Mouse (Mus musculus) brown adipose tissue, adult 24 weeks (tissue): ENCODE results near the gene Chek2. TPM values are rescaled to one million over a fixed set of nuclear protein-coding genes. Genes with fewer than 3 reads are reported as not detected.
"Not testable (repeated sequence)": the region's sequence is repeated elsewhere in the genome, so short reads cannot be mapped to it uniquely, and the experiment has no call there.

Experiments used
- H3K27ac ChIP-seq: fragments of 200-500 bp; replicated peaks from 2 replicates; pipeline ENCODE4 v1.5.1; 2012; ENCODE audit warnings: low read depth, mild to moderate bottlenecking, low read length
- H3K4me1 ChIP-seq: fragments of 200-500 bp; 2 replicates; pipeline ENCODE4 v1.6.1; 2012; ENCODE audit warnings: low read length, mixed read lengths; ENCODE audit not compliant: control insufficient read depth, insufficient read depth, insufficient read length
- H3K4me3 ChIP-seq: fragments of 200-500 bp; 2 replicates; pipeline ENCODE4 v1.5.1; 2012; ENCODE audit warnings: low read depth, mild to moderate bottlenecking, low read length, moderate library complexity; ENCODE audit not compliant: insufficient read depth
- polyA plus RNA-seq: library from polyadenylated mRNA; stranded (reverse); fragments of >200 nt; gene quantifications from 2 replicates; pipeline ENCODE4 v1.2.4, GENCODE M21; 2012; ENCODE audit not compliant: missing spikeins, insufficient read depth, insufficient read length

Chek2 gene
- polyA plus RNA-seq, 1 experiment = 4.2 TPM

DNA sequence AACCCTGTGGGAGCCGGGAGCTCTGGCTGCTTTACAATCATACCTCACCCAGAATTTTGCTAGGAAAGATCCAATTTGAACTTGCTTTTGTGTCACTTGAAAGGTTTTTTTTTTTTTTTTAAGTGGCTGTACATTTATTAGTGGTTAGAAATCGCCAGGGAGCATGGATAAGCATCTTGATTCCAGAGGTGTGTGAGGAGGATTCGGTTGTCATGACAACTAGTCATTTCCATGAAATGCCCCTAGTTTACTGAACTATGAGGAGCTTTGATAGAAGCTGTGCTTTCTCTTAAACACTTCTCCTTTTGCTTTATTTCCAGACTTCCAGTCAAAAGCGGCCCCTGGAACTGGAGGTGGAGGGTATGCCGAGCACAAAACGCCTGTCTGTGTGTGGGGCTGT is 33.4 kb downstream of the Chek2 start:
- H3K4me1 ChIP-seq = no peaks in the 10 kb centered on the region
- H3K4me3 ChIP-seq = no peak overlapping the region
- H3K27ac ChIP-seq = no peak overlapping the region

DNA sequence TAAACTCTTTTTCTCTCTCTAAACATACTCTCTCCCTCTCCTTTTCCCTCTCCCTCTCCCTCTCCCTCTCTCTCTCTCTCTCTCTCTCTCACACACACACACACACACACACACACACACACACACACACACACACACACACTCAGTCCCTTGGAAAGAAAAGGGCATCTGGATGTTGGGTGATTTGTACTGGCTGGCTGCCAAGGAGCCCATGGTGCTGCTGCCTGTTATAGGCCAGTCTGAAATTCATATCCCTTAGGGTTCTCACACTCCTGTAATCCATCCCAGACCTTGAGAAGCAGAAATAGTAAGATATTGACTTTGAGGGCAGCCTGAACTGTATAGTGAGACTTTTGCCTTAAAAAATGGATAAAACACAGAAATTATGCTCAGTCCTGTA is 34.9 kb downstream of the Chek2 start:
- Histone ChIP-seq H3K4me1 (no peaks in the 10 kb centered on the region), H3K27ac (no peak overlapping the region), H3K4me3 (no peak overlapping the region)

DNA sequence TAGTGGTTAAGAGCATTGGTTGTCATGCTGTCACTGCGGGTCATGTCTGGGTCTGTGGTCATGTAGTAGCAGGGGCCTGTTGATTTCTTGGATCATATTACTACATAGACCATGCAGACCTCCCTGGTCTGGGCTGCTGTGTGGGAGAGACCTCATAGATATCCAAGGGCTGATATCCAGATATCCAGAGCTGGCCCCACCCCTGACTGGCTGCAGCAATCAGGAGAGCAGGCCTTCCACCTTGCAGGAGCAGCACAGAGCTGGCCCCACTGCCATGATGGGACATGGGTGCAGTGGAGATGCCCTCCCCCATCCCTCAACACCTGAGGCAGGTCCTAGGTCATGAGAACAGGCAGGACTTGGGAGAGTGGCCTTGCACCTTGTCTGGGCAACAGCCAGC is 35.5 kb downstream of the Chek2 start:
- no peaks in the 10 kb centered on the region for H3K4me1 ChIP-seq
- H3K4me3 ChIP-seq = no peak overlapping the region
- no peak overlapping the region for H3K27ac ChIP-seq

DNA sequence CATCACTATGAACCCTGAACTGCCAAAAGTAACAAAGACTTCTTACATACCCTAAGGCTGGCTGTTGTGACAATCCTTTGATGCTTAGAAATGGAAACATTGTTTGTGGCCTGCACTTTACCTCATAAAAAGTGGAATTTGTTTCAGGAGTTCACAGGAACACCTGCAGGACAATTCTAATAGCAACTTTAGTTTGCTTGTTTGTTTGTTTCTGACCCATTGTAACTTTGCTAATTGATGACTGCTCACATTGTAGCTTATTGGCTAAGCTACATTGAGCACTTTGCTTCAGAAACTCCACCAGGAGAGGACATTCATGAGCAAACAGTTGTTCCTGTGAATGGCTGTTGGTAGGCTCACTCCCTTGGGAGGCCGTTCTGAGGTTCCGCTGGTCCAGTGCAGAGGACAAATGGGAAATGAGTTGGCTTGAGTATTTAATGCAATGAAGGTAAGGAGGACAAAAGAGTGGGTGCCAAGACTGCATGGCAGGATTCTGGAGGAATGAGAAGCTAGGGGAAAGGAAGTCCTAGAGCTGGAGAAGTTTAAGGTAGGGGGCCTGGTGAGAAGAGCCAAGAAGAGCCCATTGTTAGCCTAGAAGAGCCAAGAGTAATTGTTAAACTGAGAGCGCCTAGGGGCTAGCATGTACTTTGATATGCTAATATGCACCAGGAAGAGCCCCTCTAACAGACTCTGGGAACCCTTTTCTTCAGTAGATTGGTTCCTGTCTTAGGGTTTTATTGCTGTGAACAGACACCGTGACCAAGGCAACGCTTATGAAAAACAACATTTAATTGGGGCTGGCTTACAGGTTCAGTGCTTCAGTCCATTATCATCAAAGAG is 38.1 kb downstream of the Chek2 start:
- Histone ChIP-seq H3K4me1 (no peaks in the 10 kb centered on the region), H3K27ac (no peak overlapping the region)

DNA sequence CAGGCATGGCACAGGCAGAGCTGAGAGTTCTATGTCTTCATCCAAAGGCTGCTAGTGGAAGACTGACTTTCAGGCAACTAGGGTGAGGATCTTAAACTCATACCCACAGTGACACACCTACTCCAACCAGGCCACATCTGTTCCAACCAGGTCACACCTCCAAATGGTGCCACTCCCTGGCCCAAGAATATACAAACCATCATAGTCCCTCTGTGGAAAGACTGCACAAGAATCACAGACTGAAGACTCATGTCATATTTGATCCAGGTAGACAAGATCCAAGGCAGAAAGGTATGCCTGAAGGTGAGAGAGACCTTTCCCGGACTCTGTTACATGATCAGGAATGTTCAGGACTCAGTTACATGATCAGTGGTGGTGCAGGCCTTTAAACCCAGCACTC is 38.7 kb downstream of the Chek2 start:
- not testable (repeated sequence) for H3K27ac ChIP-seq, H3K4me1 ChIP-seq, H3K4me3 ChIP-seq

More for the DNA sequence above, 38.1 kb downstream of the Chek2 start:
- no peak overlapping the region for H3K4me3 ChIP-seq

DNA sequence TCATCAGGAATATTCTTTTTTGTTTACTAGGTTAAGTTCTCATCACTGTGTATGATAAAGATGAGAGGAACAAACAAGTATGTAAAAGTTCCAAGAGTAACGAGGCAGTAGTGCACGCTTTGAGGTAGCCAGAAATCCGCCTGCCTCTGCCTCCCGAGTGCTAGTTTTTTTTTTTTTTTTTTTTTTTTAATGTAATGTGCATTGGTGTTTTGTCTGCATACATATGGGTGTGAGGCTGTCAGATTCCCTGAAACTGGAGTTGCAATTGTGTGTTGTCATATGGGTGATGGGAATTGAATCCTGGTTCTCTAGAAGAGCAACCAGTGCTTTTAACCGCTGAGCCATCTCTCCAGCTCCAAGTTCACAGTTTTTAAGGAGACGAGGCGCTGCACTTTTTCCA is 39.3 kb downstream of the Chek2 start:
- Histone ChIP-seq H3K4me3 (peak overlapping the region; percentile 93), H3K27ac (peak overlapping the region; percentile 59; the same call in 1 of the 2 replicates), H3K4me1 (no peaks in the 10 kb centered on the region)

DNA sequence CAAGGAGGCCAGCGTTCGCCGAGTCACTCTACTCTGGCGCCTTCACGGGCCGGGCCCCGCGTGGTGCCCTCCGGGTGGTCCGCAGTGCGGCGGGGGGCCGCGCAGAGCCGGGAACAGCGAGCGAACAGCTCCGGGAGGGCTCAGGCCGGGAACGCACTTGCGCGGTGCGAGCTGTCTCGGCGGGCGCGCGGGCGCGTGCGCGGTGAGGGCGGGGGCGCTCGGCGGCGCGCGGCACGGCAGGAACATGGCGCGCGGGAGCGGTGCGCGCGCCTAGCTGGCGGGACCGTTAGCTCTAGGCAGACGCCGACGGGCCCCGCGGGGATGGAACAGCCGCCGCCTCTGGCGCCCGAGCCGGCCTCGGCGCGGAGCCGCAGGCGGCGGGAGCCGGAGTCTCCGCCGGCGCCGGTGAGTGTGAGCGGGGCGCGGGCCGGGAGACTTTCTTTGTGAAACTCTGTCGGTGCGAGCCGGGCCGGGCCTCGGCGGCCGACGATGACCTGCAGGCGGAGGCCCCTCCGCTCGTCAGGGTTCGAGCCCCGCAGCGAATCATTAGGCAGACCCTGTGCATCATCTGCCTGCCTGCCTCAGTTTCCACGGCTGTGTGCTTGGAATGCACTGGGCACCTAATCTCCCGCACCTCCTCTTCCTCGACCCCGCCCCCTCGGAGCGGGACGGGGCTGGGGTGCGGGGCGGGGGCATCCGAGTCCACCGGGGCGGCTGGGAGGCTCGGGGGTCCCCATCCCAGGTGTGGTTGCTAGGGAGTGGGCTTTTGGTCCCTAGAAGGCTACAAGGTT is 40.0 kb downstream of the Chek2 start, which contains the start of gene Ttc28:
Ttc28 (plus strand) TSS at position 220 of the 791 bp plus-strand sequence.
- H3K4me3 ChIP-seq = peak within 1 kb of the TSS; percentile 93
- peak within 1 kb of the TSS; percentile 59; the same call in 1 of the 2 replicates for H3K27ac ChIP-seq
- H3K4me1 ChIP-seq = no peaks in the 10 kb centered on the region

DNA sequence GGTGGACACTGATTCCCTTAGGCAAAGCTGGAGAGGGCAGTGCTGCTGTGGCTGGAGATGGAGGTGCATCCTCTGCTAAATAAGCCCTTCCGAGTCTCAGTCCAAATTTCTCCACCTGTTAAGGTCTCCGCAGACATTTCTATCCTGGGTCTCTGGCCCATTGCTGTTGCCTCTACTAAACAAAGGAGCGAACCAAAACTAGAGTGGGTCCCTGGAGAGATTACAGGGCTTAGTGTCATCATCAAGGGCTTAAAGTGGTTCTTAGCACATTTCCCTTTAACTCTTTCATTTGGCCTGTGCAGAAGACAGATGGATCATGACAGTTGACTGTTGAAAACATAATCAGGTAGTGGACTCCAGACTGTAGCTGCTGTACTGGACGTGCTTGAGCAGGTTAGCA is 48.8 kb downstream of the Chek2 start:
- Histone ChIP-seq H3K4me3 (no peak overlapping the region), H3K4me1 (no peaks in the 10 kb centered on the region), H3K27ac (no peak overlapping the region)

DNA sequence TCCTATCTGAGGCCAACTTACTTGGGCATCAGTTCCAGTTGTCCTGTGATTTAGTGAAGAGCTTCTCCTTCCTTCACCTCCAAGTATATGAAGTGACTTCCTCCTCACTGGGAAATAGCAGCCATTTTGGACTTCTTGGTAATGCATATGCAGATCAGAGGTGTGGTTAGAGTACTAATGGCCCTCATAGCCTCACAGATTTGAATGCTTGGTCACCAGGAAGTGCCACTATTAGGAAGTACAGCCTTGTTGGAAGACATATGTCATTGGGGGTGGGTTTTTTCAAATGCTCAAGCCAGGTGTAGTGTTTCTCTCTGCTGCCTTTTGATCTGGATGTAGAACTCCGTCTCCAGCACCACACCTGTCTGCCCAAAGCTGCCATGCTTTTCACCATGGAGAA is 50.2 kb downstream of the Chek2 start:
- Histone ChIP-seq H3K4me3 (no peak overlapping the region), H3K27ac (no peak overlapping the region), H3K4me1 (no peaks in the 10 kb centered on the region)

DNA sequence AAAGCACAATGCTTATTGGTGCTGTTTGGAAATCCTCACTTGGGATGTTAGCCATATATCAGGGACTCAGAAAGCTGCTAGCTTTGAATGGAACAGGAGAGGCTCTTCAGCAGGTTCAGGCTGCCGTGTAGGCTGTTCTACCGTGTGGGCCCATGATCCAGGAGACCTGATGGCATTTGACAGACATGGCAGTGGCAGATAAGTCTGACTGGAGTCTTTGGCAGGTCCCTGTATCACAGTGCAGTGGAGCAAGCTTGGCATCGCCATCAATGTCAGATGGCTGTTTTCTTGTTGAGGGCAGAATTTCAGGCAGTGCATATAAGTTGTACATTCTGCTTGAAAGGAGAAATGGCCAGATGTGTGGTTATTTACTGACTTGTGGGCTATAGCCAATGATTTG is 50.8 kb downstream of the Chek2 start:
- Histone ChIP-seq H3K27ac (no peak overlapping the region), H3K4me1 (no peaks in the 10 kb centered on the region), H3K4me3 (no peak overlapping the region)

DNA sequence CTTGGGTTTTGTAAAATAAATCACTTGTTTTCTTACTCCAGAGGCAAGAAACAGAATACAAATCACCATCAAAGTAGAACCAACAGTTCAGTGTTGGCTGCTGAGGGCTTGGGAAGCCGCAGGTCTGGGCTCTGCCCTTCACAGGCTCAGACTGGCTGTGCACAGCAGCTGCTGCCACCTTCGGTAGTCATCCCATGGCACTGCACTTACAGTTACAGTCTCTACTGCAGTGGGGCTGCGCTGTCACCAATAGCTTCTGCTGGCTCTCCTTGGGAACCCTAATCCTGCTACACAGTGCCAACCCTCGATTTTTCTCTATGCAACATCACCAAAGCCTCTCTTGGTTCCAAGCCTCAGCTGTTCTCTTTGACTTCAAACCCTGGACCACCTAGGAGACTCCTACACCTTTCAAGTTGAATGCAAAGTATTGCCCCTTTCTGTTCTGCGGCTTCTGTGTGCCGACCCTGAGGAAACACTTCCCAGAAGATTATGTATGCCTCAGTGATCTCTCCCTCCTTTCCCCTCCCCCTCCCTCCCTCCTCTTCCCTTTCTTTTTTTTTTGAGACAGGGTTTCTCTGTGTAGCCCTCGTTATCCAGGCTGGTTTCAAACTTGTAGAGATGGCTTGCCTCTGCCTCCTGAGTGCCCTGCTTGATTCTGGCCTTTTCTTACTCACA is 57.5 kb downstream of the Chek2 start:
- Histone ChIP-seq H3K27ac (no peak overlapping the region), H3K4me3 (no peak overlapping the region), H3K4me1 (no peaks in the 10 kb centered on the region)

DNA sequence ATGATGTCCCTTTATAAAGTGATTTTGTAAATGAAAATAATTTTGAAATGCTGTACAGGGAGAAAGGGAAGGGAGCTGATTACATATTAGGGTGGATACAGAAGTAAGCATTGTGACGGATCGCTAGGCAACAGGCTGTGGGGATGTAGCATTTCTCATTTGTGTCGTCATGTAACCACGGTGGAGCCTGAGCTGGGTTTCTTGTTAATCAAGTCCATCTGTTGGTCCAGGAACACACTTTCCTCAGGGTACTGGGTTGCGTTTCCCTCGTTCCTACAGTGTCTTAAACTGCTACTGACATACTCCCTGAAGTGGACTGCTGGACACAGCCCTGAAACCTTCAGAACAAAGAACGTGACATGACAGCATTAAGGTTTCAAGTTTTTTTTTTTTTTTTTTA is 58.4 kb downstream of the Chek2 start:
- Histone ChIP-seq H3K27ac (no peak overlapping the region), H3K4me1 (no peaks in the 10 kb centered on the region), H3K4me3 (no peak overlapping the region)

DNA sequence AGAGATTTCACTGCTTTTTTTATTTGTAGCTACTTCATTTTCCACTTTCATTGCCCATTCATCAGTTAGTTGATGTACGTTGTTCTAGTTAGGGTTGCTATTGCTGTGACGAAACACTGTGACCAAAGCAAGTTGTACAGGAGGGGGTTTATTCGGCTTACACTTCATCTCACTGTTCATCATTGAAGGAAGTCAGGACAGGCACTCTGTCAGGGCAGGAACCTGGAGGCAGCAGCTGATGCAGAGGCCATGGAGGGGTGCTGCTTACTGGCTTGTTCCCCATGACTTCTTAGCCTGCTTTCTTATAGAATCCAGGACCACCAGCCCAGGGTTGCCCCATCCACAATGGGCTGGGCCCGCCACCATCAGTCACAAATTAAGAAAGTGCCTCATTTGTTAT is 59.0 kb downstream of the Chek2 start:
- Histone ChIP-seq H3K4me1 (no peaks in the 10 kb centered on the region), H3K4me3 (no peak overlapping the region), H3K27ac (no peak overlapping the region)

DNA sequence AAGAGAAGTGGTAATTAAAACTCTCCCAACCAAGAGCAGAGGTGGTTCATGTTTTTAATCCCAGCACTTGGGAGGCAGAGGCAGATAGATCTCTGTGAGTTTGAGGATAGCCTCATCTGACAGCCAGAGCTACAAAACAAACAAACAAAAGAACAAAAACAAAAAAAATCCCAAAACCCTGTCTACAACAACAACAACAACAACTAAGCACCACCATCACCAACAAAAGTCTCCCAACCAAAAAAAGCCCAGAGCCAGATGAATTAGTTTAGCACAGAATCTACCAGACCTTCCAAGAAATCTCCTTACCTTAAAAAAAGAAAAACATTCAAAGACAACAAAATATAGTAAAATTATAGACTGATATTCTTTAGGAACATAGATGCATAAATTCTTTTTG is 60.6 kb downstream of the Chek2 start:
- Histone ChIP-seq H3K27ac (no peak overlapping the region), H3K4me3 (no peak overlapping the region), H3K4me1 (no peaks in the 10 kb centered on the region)

DNA sequence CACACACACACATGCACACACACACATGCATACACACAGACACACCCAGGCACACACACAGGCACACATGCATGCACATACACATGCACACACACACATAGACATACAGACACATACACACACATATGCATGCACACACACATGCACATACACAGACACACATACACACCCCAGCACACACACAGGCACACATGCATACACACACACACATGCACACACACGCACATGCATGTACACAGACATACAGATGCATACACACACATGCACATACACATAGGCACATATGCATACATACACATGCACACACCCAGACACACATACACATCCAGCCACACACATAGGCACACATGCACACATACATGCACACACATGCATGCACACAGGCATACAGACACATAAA is 66.9 kb downstream of the Chek2 start:
- peaks cover under 1% of the 10 kb centered on the region; the same call in 1 of the 2 replicates for H3K4me1 ChIP-seq
- H3K4me3 ChIP-seq = no peak overlapping the region
- no peak overlapping the region for H3K27ac ChIP-seq
